Mouse (Mus musculus) cerebellum, adult (tissue): ENCODE measurements around the gene Zfp800.

ENCODE experiments used
- ATAC-seq: cut with Nextera tagmentation; 2 replicates; pipeline ENCODE4 v1.9.2; 2017; ENCODE audit warnings: mild to moderate bottlenecking, moderate library complexity, mixed read lengths; ENCODE audit not compliant: insufficient number of reproducible peaks, low FRiP score, low TSS enrichment

The Zfp800 gene

DNA sequence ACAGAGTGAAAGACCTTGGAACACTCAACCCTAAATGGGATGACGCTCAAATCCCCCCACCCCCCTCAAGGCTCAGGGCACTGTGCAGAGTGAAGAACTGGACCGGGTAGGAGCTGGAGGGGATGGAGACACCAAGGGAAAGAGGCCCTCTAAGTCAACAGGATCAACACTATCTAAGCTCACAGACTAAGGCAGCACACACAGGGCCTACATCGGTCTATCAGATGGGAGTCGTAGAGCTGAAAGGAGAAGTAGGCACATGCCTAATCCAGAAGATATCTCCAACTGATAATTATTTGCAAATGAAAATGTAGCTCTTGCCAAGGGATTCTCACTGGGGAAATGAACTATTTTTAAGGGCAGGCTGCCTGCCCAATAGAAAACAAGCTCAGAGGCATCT lies 176.8 kb downstream of the Zfp800 start:
- no peak for ATAC-seq

DNA sequence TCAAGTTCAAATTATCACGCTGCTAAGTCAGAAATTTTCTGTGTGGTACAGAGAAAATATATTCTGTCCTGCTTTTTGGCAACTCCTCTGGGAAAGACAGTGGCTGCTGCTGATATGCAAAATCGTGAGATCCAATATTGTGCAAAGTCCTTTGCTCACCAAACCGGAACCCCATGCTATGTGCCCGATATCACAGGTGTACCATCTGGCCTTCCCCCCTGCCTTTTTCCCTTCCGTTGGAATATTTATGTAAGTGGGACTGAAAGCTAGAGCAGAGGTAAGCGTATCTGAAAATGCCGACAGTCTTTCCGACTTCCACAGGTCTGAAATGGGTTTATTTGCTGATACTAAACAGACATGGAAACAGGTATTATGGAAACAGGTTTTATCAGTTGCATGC lies 179.4 kb downstream of the Zfp800 start:
- ATAC-seq = peak; percentile 65; the same call in 1 of the 2 replicates

DNA sequence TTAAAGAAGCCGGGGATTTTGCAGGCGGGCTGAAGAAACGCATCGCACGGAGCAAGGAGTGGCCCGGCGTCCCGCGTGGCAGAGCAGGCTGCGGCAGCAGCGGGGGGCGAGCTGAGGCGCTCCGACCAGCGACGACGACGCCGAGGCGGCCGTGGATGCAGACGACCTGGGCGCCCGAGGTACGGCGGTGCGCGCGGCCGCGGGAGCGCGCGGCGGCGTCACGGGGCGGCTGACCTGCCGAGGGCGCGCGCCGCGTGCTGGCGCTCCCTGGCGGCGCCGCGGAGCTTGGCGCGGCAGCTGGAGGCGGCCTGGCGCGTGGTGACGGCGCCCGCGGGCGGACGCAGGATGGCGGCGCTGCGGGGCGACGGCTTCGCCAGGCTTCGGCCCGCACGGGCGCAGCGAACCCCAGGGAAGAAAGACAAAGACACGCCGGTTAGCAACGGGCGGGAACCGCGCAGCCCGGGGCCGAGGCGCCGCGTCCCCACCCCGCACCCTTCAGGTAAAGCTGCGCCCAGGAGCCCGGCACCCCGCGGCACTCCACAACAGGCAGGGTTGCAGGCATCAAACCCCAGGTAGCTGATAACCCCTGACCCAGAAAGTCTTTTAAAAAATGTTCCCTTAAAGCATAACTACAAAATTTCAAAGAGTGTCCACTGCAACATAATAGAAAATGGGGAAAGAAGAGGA lies 182.4 kb downstream of the Zfp800 start:
- peak; percentile 83 for ATAC-seq

DNA sequence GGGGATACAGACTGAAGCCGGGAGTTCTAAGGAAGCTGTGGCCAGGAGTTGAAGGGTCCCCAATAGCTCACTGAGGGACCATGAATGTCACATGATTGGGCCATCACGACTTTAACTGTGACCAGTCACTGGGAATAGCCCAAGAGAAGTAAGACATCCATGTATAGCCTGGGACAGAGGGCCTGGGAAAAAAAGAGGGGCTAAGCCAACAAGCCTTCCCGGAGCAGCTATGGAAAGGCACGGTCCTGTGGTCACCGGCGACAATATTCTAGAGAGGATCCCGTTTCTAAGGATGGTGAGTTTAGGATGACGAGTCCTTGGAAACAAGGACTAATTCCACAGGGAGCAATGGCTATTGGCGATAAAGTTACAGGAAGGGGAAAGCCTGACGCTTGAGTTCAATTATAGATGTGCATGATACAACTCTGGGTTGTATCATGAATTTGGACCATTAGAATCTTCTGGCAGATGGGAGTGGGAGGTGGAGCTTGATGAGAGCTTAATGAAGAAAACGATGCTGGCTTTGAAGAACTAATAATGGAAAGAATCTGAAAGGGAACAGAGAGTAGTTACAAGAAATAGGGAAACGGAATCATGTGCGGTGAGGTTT lies 183.0 kb downstream of the Zfp800 start:
- ATAC-seq = peak; percentile 34

DNA sequence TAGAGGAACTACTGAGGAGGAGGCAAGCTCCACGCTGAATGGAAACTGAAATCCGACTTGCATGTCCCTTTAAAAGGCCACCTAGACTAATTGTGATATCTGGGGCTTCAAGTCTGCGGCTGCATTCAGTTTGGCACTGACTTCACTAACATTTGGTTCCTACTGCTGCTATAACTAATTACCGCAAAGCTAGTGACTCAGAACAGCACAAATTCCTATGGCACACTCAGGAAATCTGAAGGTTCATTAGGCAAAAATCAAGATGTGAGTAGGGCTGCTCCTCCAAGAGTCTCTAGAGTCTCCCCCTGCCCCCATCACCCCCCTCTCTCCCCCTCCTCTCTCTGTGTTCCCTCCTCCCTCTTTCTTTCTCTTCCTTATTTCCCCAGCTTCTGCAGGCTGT lies 194.4 kb downstream of the Zfp800 start:
- no peak for ATAC-seq

DNA sequence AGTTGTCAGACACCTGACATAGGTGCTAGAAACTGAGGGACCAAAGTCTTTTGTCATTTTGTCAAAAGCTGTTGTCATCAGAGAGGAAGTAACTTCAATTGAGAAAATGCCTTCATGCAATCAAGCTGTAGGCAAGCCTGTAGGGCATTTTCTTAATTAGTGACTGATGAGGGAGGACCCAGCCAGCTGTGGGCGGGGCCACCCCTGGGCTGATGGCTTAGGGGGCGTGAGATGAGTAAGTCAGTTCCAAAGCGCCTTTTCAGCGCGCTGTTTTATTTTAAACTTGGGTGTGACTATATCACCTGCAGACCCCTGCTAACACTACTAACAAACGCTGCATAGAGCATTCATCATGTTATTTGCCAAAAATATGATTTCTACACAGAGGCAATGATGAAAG lies 195.0 kb downstream of the Zfp800 start:
- ATAC-seq = no peak

DNA sequence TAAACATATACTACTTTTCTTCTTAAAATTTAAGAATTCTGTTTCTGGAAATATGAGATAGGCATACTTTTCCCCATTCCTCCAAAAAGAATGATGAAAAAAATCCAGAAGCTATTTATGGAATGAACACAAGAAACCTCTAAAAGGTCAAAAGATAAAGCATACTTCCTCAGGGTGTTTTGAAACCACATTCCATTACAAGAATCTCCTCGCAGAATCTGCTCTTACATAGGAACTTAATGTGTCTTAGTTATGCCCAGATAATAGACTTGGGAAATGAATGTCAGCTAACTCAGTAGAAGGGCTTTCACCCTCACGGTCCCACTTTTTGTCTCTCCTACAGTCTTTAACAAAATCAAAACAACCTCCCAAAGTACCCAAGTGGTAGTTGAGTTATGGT lies 203.9 kb downstream of the Zfp800 start:
- ATAC-seq = no peak

DNA sequence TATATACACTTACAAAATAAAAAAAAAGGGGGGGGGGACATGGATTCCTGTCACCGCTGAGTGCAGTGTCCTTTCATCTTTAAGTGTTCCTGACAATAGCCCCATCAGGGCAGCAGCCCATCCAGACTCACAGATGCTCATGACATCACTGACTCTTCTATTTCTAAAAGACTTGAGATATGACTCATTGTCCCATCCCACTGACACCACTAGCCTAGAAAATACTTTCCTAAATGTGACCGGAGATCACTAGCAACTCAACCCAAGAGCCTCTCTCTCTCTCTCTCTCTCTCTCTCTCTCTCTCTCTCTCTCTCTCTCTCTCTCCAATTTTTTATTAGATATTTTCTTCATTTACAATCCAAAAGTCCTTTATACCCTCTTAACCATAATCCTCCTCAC lies 205.9 kb downstream of the Zfp800 start:
- ATAC-seq = no peak
